Mouse (Mus musculus) spleen, adult 12 weeks (tissue): ENCODE results near the gene Cxcl17.
A peak's percentile ranks its signal among the peaks of the same experiment; 100 is the strongest.

ENCODE experiments used
- DNase-seq: peaks from one replicate; pipeline ENCODE4 v3.0.0; 2022; ENCODE audit warnings: low spot score

Gene Cxcl17

DNA sequence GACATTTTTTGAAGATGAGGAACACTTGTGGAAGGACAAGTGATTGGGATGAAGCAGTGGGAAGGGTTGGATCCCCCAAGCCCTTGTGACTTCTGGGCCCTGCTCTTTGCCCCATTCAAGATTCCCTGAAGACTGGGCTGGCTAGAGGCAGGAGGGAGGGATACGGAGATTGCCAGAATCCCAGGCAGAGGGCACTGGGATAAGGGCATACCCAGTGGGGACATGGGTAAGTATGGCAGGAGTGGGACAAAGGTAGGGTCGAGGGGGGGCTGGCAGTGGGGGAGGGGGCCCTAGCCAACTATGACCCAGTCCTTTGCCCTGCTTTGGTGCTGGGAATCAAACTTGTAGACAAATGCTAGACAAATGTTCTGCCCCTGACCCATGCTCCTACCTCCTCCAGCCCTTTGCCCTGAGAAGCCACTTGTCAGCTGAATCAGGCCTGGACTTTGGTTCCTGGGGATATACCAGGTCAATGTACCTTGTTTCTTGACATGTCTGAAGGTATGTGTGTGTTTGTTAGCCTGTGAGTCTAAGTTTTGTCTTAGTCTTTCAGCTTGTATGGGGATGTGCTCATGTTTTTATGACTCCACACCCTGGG is 20.7 kb downstream of the Cxcl17 start:
- no peak for DNase-seq

DNA sequence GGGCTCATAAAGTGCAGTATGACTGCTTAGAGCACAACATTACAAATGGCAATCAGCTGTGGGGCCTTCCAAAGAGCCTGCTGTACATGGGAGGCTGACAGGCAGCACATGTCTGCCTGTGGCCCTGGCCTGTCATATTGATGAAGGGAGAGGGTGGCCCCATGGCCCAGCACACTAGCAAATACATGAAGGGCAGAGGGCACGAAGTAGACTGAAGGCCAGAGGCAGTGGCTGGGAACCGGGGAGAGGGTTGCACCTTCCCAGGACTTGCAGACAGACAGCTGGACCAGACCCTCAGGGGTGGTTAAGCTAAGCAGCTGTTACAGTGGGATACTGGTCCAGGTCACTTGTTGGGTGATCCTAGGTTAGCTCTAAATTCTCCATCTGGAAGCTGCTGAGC is 21.7 kb downstream of the Cxcl17 start:
- DNase-seq, result no peak

GRCm38 (mm10) chr7:25390054-25390770 is 22.5 kb downstream of the Cxcl17 start:
- DNase-seq, result peak; percentile 59

- DNase-seq, result no peak
These were observed 23.8 kb downstream of the Cxcl17 start for GRCm38 (mm10) chr7:25388916-25389315.

GRCm38 (mm10) chr7:25387811-25388440 is 24.8 kb downstream of the Cxcl17 start:
- DNase-seq, result no peak

DNA sequence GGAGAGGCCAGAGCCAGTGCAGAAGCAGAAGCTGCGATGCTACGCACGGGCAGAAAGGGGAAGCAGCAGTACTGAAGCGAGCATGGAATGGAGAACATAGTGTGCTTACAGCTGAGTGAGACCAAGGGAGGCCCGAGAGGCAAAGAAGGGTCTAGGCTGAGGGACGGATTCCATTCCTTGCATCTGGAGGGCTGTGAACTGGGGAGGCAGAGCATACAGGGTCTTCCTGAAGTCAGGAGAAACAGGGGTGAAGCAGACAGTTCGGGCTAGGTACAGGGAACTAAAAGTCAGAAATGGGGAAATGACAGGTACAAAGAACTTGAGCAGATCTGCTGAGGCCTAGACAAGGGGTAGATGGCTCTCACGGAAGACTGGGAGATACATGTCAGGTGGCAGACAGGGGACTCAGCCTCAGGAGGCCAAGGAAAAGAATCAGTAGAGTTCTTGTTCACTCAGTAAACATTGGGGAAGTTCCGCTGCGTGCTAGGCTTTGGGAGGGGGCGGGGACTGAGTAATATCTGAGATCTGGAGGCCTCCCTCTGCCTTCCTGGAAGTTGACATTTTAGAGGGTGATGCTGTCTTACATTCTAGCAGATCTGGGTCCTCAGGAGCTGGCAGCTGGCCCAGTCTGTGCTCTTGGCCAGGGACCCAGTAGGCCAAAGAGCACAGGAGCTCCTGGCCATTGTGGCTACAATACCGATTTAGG is 26.7 kb downstream of the Cxcl17 start:
- peak; percentile 44 for DNase-seq

- no peak for DNase-seq
These were observed 27.4 kb downstream of the Cxcl17 start for GRCm38 (mm10) chr7:25385259-25385658.

- DNase-seq, result no peak
These were observed 27.9 kb downstream of the Cxcl17 start for GRCm38 (mm10) chr7:25384818-25385217.

DNA sequence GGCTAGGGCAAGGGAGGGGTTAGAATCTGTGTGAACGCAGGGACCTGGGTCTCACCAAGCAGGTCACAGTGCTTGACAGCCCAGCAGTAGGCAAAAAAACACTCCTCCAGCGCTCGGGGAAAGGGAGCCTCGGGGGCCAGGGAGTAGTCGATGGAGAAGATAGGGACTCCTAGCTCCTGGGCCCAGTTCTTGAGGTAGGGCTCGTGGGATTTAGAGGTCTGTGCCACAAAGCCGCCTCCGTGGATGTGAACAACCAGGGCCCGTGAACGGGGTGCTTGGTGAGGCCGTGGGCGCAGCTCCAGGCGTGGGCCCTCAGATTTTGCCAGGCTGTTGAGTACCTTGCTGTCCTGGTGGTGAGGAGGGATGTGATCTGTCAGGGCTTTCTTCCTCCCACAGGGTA is 28.4 kb downstream of the Cxcl17 start:
- no peak for DNase-seq

GRCm38 (mm10) chr7:25383891-25384290 is 28.8 kb downstream of the Cxcl17 start:
- DNase-seq, result no peak

- DNase-seq, result no peak
These were observed 29.3 kb downstream of the Cxcl17 start for GRCm38 (mm10) chr7:25383385-25383784.

DNA sequence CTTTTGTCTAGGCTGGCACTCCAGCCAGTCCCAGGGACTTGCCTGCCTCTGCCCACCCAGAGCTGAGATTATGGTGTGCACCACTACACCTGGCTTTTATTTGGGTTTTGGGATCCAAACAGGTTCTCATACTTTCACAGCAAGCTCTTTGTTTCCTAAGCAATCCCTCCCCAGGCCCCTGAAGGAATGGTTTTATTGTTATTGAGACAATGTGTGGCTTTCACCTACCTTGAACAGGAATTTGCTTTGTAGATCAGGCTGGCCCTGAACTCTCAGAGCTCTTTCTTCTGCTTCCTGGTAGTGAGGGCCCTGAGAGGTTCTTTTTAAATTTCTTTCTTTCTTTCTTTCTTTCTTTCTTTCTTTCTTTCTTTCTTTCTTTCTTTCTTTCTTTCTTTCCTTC is 30.1 kb downstream of the Cxcl17 start:
- DNase-seq, result no peak

GRCm38 (mm10) chr7:25381284-25381680 is 31.4 kb downstream of the Cxcl17 start:
- DNase-seq, result no peak

DNA sequence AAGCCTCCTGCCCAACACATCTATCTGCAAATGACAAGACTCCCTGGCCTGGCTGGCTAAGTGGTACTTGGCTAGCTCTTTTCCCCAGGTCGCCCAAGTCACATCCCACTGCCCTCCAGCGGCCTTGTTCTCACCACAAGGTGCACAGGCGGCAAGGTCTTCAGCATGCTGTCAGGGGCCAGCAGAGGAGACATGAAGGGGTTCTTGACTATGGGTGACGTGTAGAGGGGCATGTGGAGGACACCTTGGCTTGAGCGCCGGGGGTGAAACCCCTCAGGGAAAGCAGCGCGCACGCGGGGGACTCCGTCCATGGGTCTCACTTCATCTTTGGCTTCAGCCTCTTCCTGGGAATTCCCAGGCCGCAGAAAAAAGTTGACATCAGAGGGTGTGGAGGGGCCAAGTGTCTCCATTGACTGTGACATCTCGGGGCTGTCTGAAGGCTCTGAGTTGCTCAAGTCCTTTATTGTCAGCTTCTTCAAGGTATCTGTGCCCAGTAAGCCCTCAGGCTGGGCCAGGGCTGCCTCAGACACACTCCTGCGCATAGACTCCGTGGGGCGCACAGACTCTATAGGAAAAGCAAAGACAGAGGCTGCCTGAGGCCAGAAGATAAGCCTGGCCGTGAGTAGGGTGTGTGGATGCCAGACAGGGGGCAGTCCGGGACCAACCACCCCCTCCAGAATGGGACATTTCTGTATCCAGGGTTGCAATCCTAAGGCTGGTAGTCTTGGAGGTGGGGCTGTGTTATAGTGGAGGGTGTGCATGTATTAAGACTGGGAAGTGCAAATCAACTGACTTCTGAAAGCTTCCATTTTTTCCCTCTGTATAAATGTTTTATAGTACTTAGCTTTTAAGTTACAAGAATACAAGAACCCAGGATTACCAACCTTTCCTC is 32.0 kb downstream of the Cxcl17 start:
- DNase-seq, result no peak

GRCm38 (mm10) chr7:25379551-25380351 is 32.9 kb downstream of the Cxcl17 start:
- peak; percentile 36 for DNase-seq

DNA sequence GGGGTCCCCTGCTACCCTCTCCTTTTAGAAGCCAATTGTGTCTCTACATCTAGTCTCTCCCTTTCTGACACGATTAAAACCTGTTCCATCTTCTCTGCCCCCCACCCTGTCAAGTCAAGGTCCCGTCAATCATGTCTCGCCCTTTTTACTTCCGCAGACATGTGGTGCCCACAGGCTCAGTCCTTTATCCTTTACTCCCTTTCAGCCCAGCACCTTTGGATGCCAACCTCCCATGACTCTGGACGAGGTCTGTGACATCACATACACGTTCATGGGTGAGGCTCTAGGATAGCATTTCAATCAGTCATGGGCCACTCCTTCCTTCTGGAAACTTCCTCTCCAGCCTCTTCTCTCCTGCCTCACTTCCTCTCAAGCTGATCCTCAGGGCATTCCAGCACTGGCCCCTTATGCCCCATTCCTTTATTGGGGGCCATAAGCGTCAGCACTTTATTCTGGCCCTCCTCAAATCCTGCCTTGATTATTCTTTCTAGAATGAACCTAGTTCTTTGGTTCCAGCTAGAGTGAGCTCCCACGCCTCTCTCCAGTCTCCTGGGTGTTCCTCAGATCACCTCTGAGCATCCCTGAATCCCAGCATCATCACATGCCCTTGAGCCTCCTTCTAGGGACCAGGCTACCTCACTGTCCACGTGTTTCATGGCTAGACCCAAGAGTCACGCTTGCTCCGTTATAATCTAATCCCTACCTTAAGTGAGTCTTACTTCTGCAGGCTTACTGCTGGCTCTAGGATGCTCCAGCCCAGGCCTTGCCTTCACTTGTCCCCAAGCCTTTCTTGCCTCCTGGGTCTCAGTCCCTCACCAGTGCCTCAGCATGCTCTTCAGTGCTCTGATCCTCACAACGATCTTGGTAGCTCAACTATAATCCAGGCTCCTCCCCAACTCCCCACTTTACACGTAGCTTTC is 34.2 kb downstream of the Cxcl17 start:
- no peak for DNase-seq

GRCm38 (mm10) chr7:25377100-25377700 is 35.5 kb downstream of the Cxcl17 start:
- DNase-seq, result no peak

GRCm38 (mm10) chr7:25376556-25376955 is 36.1 kb downstream of the Cxcl17 start:
- DNase-seq, result no peak

- no peak for DNase-seq
These were observed 40.2 kb downstream of the Cxcl17 start for GRCm38 (mm10) chr7:25372441-25372840.
